Mouse (Mus musculus) kidney, adult 2 months (tissue): ENCODE results near the gene Skor1. TPM values are rescaled to one million over a fixed set of nuclear protein-coding genes. Genes with fewer than 3 reads are reported as not detected.

Source experiments
- DNase-seq: peaks from one replicate; pipeline ENCODE4 v3.0.0; 2021
- H3K27ac ChIP-seq: fragments of 200-500 bp; 2 replicates; pipeline ENCODE4 v1.5.1; 2012; ENCODE audit warnings: low read depth, low read length, control low read depth, inconsistent platforms; ENCODE audit not compliant: insufficient read depth
- H3K27me3 ChIP-seq: fragments of 200-500 bp; replicated peaks from 2 replicates; pipeline ENCODE4 v1.6.1; 2012; ENCODE audit warnings: mild to moderate bottlenecking, moderate library complexity, low read length, inconsistent platforms; ENCODE audit not compliant: control insufficient read depth, insufficient read depth
- H3K36me3 ChIP-seq: fragments of 200-500 bp; 2 replicates; pipeline ENCODE4 v1.6.1; 2012; ENCODE audit warnings: mild to moderate bottlenecking, moderate library complexity, low read length, inconsistent platforms; ENCODE audit not compliant: control insufficient read depth, insufficient read depth
- H3K4me1 ChIP-seq: fragments of 200-500 bp; 2 replicates; pipeline ENCODE4 v1.6.1; 2011; ENCODE audit warnings: low read length; ENCODE audit not compliant: control insufficient read depth, insufficient read depth
- H3K4me3 ChIP-seq: fragments of 200-500 bp; 2 replicates; pipeline ENCODE4 v1.5.1; 2011; ENCODE audit warnings: mild to moderate bottlenecking, low read depth, low read length, control low read depth; ENCODE audit not compliant: insufficient read depth
- CTCF ChIP-seq: fragments of 200-500 bp; conservative IDR thresholded peaks from 2 replicates; pipeline ENCODE4 v1.5.1; 2011; ENCODE audit warnings: low read depth, mild to moderate bottlenecking, control low read depth, low read length, moderate library complexity, mixed read lengths; ENCODE audit not compliant: insufficient read depth, insufficient read length
- POLR2A ChIP-seq: fragments of 200-500 bp; IDR thresholded peaks from one replicate; pipeline ENCODE4 v1.6.1; 2011; ENCODE audit warnings: low read depth, low read length, control low read depth
- WGBS: fragments of 180-500 bp; shearing (Covaris S2); methylation state at CpG from one replicate; pipeline ENCODE4 v1.1.7; 2018; 5-methylcytosine and 5-hydroxymethylcytosine counted together
- polyA plus RNA-seq: library from polyadenylated mRNA; depleted of rRNA; stranded (reverse); fragments of >200 nt; gene quantifications from 2 replicates; pipeline ENCODE4 v1.2.3, GENCODE M21; 2012

Skor1 gene
- polyA plus RNA-seq, 1 experiment, result 0.02 TPM

DNA sequence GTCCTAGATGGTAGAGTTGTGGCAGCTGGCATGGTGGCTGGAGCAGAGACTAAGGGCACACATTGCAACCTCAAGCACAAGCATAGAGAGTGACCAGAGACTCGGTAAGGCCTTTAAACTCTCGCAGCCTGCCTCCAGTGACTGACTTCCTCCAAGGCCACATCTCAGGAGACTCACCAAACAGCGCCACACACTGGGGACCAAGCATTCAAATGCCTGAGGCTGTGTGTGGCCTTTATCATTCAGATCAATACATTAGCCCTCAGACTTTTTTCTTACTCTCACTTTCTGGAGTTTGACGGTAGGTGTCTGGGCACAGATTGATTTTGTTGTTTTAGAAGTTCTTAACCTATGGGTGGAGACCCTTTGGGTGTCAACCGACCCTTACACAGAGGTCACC lies 30.4 kb downstream of the Skor1 start:
- 80% methylated on average over 5 of the region's 5 CpGs for WGBS
- peaks cover 8% of the 10 kb centered on the region; the same call in 1 of the 2 replicates for H3K4me1 ChIP-seq
- no peaks in the 10 kb centered on the region for H3K27me3 ChIP-seq
- TF ChIP-seq CTCF (no peak), POLR2A (no peak)
- no peak for DNase-seq
- H3K27ac ChIP-seq, result no peak overlapping the region
- H3K4me3 ChIP-seq, result no peak overlapping the region
- H3K36me3 ChIP-seq, result no peaks in the 10 kb centered on the region

DNA sequence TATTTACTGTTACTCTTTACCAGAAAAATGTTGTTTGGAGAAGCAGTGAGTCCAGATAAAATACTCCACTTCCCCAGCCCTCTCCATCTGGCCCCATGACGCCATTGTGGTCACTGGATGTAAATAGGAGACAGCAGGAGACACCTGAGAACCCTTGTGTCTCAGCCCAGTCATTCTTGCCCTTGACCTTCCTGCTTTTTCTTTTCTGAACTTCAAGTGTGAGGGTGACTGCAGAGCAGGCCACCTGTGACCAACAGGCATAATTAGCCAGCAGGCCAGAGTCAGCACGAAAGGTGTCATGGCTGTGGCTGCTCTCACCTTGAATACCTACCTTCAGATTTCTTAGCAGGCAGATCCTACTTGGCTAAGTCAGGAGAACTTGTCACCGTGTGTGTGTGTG lies 36.2 kb downstream of the Skor1 start:
- WGBS, result 46% methylated on average over 3 of the region's 3 CpGs

DNA sequence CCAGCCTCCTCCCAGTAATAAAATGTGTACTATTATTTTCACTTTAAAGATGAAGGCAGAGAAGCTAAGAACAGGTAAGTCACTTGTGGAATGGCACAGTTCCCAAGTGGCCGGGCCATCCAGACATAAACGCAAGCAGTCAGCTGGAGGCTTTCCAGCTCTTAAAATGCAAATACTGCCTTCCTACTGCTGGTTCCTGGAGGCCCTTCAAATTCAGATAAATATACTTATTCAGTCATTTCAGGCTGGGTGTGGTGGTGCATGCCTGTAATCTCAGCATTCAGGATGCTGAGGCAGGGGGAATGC lies 39.0 kb downstream of the Skor1 start:
- Histone ChIP-seq H3K4me3 (no peak overlapping the region), H3K4me1 (peaks cover 3% of the 10 kb centered on the region; the same call in 1 of the 2 replicates), H3K27ac (peak overlapping the region; percentile 98), H3K36me3 (no peaks in the 10 kb centered on the region), H3K27me3 (no peaks in the 10 kb centered on the region)
- WGBS, result 10% methylated on average over 2 of the region's 2 CpGs
- DNase-seq, result peak; percentile 63
- TF ChIP-seq POLR2A (no peak), CTCF (no peak)

More for the DNA sequence above, 36.2 kb downstream of the Skor1 start:
- H3K4me1 ChIP-seq, result peaks cover 3% of the 10 kb centered on the region; the same call in 1 of the 2 replicates
- no peak overlapping the region for H3K4me3 ChIP-seq
- H3K27ac ChIP-seq, result no peak overlapping the region
- no peaks in the 10 kb centered on the region for H3K27me3 ChIP-seq
- no peak for TF ChIP-seq POLR2A
- no peak for TF ChIP-seq CTCF
- H3K36me3 ChIP-seq, result no peaks in the 10 kb centered on the region
- peak; percentile 35 for DNase-seq

DNA sequence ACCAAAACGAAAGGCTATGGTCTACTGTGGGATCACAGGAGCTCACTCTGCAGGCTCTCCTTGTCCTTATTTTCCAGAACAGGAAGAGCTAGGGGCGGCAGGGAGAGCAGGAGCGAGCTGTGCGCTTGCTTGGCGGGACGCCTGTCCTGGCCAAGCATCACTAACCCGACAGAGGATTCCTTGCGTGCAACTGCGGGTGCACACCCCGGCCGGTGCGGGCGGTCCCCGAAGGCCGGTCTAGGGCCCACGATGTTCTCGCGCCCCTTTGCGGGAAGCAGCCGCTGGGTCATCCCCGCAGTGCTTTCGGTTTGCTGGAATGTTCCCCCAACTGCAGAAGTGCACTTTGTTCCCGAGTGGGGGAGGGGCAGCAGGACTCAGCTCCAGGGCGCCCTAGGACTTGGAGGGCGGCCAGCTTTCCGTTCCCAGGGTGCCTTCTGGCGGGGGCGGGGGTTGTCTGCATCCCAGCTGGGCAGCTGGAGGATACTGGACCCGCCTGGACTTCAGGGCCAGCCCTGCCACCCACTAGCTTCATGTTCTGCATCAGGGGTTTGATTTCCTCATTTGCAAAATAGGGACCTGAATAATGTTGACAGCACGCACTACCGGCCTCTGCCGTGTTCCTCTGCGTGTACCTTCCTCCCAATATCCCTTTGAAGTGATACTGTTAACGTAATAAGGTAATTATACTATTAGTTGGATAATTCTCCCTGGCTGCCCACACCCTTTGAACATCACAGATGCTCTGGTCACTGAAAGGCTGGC lies 39.6 kb downstream of the Skor1 start:
- DNase-seq, result peak; percentile 99
- under 1% methylated on average over 34 of the region's 34 CpGs for WGBS
- TF ChIP-seq CTCF (0 out of 2 replicates have a peak, but pooled peaks have one; percentile 16), POLR2A (peak; percentile 19)

DNA sequence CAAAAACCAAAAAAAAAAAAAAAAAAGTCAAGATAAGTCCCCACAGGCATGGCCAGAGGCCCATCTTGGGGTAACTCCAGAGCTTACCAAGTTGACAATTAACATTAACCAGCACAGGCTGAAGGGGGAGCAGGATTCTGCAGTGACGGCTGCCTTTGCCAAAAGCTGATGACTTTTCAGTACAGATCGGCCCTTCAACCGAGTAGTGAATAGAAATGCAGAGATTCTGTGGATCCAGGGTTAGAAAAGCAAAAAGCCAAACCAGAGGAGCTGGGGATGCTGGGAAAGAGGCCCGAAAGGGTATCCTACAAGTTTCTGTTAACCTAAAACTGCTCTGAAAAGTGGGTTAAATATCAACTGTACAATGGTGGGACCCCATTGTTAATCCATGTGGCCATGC lies 40.2 kb downstream of the Skor1 start:
- TF ChIP-seq POLR2A (no peak), CTCF (0 out of 2 replicates have a peak, but pooled peaks have one; percentile 12)
- peak; percentile 85 for DNase-seq
- peaks cover 3% of the 10 kb centered on the region; the same call in 1 of the 2 replicates for H3K4me1 ChIP-seq
- no peaks in the 10 kb centered on the region for H3K36me3 ChIP-seq
- no peaks in the 10 kb centered on the region for H3K27me3 ChIP-seq
- H3K27ac ChIP-seq, result peak overlapping the region; percentile 98
- WGBS, result 5% methylated on average over 4 of the region's 4 CpGs
- H3K4me3 ChIP-seq, result peak overlapping the region; percentile 56

More for the DNA sequence above, 39.6 kb downstream of the Skor1 start:
- Histone ChIP-seq H3K27ac (peak overlapping the region; percentile 98), H3K27me3 (no peaks in the 10 kb centered on the region), H3K4me3 (peak overlapping the region; percentile 56), H3K36me3 (no peaks in the 10 kb centered on the region), H3K4me1 (peaks cover 3% of the 10 kb centered on the region; the same call in 1 of the 2 replicates)

DNA sequence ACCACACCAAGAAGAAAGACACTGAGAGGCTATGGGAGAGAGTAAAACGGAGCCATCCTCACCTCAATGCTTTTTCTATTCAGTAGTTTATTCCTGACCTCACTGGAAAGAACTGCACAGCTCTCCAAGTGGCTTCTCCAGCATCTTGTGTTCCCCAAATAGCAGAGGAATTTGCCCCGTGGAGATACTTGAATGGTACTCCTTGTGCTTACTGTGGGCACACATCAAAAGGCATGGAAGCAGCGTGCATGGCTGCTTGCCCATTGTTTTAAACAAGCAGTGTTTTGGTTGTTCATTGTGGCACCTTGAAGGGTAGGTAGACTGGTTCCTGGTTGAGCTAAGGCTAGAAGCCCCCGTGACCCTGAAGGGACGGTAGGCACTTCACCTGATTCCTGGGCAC lies 48.1 kb downstream of the Skor1 start:
- no peaks in the 10 kb centered on the region for H3K27me3 ChIP-seq
- peaks cover 5% of the 10 kb centered on the region for H3K4me1 ChIP-seq
- TF ChIP-seq CTCF (no peak), POLR2A (no peak)
- WGBS, result 67% methylated on average over 5 of the region's 5 CpGs
- no peak overlapping the region for H3K4me3 ChIP-seq
- peak; percentile 24 for DNase-seq
- H3K36me3 ChIP-seq, result no peaks in the 10 kb centered on the region
- no peak overlapping the region for H3K27ac ChIP-seq

DNA sequence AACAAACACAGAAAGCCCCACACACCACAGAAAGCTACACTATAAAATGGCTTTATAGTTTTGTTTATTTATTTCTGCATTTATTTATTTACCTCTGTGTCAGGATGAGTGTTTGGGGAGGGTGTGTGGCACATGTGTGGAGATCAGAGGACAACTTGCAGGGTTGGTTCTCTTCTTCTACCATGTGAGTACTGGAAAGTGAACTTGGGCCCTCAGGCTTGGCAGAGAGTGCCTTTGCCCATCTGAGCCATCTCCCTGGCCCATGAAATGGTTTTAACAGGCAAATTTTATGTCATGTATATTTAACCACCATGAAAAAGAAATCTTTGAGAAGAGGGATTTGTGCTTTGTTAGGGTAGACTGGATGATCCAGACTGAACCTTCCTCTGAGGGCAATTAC lies 48.9 kb downstream of the Skor1 start:
- H3K4me1 ChIP-seq, result peaks cover 5% of the 10 kb centered on the region
- H3K27ac ChIP-seq, result no peak overlapping the region
- H3K36me3 ChIP-seq, result no peaks in the 10 kb centered on the region
- no peak for TF ChIP-seq CTCF
- TF ChIP-seq POLR2A, result no peak
- H3K4me3 ChIP-seq, result no peak overlapping the region
- no peaks in the 10 kb centered on the region for H3K27me3 ChIP-seq
- DNase-seq, result peak; percentile 53

DNA sequence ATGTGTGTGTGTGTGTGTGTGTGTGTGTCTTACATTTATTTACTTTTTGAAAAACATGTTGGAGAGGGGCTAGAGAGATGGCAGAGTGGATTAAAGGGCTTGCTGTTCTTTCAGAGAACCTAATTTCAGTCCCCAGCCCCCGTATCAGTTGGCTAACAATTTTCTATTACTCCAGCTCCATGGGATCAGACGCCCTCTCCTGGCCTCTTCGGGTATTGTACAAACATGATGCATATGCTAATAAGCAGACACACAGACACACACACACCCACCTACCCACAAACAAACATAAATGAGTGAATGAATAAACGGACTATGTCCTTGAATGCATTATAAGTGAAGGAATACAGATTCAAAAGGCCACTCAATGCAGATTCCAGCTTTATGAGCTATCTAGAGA lies 49.4 kb downstream of the Skor1 start:
- H3K4me3 ChIP-seq, result no peak overlapping the region
- 94% methylated on average over 4 of the region's 4 CpGs for WGBS
- no peak for DNase-seq
- TF ChIP-seq CTCF (0 out of 2 replicates have a peak, but pooled peaks have one; percentile 3), POLR2A (no peak)
- H3K36me3 ChIP-seq, result no peaks in the 10 kb centered on the region
- peaks cover 5% of the 10 kb centered on the region for H3K4me1 ChIP-seq
- no peaks in the 10 kb centered on the region for H3K27me3 ChIP-seq
- H3K27ac ChIP-seq, result no peak overlapping the region
